Mouse (Mus musculus) urinary bladder, postnatal 4 days (tissue): ENCODE measurements at regions not wholly inside any gene's neighbourhood (a gene's known extent, or its start where the extent isn't known, plus 50 kb on each side); places are given as distances from the start of the nearest gene placed in this dataset.
A peak's percentile ranks its signal among the peaks of the same experiment; 100 is the strongest.

Source experiments
- DNase-seq, 2 experiments: peaks; one replicate each; pipeline ENCODE4 v3.0.0; 2021 to 2022; ENCODE audit warnings: low spot score in 2 of 2

DNA sequence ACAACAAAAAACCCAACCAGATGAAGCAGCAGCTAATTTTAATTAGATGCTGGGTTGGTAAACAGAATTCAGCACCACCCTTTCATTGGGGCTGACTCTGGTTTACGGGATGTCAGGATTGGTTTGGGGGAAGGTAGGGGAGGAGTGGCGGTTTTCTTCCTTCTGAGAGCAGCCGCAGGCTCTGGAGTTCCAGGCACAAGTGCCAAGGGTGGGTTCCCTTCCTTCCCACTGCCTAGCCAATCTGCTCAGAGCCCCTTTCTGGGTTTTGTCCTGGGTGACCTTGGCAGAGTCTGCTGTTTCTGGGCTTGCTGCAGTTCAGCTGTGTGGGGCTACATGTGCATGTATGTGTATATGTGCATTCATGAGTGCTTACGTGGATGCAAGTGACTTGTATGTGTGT lies 260.5 kb upstream of the Gm4791 start:
- DNase-seq = no peak

DNA sequence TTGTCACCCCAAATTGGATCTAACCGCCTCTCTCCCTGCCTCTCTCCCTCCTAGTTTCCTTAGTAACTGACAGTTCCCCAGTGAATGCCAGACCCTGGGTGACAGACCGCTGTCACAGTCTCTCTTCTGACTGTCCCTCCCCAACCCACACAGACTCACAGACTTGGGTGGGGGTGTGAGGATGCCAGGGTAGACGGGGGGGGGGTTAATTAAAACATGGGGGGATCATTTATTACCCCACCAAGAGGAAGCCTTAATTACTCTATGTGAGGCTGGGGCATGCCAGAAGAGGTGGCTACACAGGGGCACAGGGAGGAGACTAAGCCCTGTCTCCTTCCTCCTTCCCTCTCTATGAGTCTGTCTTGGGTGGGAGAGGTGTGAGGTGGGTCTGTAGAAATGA lies 261.1 kb upstream of the Gm4791 start:
- no peak for DNase-seq

- DNase-seq = no peak
Measured at GRCm38 (mm10) chr9:46736232-46736631, 262.3 kb upstream of the Gm4791 start.

DNA sequence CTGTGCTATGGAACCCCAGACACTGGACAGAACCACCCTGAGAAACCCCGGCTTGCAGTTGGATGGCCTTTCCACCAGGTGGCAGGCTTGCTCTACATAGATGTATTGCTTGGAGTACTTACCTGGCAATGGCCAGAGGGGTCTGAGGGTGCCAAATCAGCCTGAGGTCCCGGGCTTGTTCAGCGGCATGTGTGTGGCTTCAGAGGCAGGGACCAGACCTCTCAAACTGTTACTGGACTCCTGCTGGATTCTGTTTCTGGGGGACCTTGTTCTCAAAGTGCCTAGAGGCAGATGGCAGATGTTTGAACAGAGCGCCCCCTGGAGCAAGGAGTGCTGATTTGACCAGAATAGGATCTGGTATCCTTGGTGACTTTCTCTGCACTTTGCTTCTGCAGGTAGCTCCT lies 262.9 kb upstream of the Gm4791 start:
- peak; percentile 71 to 86 for DNase-seq

DNA sequence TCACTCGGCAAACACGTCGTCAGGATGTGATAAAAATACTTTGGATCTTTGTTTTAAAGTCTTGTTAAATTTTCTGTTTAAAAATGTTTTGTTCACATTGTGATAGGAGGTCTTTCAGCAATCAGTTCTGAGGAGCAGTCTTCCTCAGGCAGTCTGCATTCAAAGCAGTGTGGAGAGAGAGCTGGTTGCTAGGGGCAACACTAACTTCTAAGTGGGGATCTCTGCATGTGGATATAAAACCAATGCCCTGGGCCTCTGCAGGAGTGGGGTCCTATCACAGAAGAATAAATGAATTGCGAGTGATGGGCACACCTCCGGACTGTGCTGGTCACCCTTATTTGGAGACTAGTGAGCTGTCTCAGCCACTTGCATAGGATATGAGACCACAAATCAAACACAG lies 270.1 kb upstream of the Gm4791 start:
- DNase-seq = no peak

DNA sequence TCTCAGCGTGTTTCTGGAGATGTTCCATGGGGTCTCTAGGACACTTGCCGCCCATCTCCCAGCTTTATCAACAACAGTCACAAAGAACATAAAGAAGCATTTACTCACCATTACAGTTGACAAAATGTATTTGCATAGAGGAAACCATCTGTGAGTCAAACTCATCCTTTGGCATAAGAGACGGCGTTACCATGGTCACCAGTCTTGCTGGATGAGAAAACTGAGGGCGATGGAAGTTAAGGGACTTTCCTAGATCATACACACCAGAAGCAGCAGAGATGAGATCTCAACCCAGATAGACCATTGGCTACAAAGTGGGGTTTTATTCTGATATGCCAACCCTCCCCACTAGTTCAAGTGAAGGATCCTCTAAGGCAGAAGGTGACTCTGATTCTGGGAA lies 274.3 kb upstream of the Gm4791 start:
- no peak for DNase-seq

DNA sequence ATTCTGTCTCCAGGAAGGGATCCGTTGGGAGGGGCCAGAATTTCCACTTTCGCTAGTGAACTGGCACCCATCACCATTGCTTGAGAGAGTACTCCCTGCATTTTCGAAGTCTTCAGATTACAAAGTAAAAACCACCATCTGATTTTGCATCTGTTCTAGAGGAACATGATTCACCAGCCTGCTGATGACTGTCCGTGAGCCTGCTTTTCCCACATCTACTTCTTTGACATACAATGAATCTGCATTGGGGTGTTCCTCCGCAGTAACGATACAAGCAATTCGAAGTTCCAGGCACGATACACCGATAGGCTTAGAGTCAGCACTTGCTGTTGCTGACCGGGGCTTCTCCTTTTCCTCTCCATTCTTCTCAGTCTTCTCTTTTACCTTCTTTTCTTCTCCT lies 285.1 kb upstream of the Gm4791 start:
- no peak for DNase-seq

GRCm38 (mm10) chr9:46704151-46704905 lies 294.2 kb upstream of the Gm4791 start:
- DNase-seq = no peak

DNA sequence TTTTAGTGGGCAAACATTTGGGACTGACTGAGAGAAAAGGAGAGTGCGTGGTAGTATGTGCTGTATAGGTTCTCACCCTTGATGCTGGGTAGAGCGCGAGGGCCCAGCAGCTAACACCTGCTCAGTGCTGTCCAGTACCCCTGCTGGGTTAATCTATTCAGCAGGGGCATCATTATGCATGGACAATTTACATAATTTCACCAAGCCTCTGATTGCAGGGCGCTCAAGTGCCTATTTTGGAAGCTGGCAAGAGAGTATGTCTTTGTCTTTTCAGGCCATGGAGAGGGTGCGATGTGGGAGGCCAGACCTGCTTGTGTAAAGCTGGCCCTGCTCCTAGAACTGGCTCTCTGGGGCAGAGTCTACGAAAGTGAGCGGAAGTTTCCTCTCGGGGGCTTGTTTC lies 294.9 kb upstream of the Gm4791 start:
- no peak for DNase-seq

- no peak for DNase-seq
Measured at GRCm38 (mm10) chr9:46702901-46703636, 295.5 kb upstream of the Gm4791 start.

- DNase-seq = no peak
Measured at GRCm38 (mm10) chr9:46702053-46702900, 296.3 kb upstream of the Gm4791 start.

DNA sequence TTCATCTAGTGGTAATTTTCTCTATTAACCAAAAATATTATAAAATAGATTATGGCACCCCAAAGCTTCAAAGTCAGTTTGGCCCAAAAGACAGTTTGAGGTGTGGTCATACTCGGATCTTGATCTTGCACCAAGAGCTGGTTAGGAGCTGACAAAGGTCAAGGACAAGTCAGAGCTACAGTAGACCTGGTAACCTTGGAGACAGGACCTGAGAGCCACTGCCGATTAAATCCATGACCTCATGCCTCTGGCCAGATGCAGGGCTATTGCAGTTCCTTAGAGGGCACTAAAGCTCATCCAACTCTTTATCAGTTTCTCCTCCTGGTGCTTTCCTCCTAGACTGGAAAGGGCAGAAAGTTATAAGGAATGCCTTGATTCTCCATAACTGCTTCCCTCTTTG lies 302.4 kb upstream of the Gm4791 start:
- DNase-seq = no peak

DNA sequence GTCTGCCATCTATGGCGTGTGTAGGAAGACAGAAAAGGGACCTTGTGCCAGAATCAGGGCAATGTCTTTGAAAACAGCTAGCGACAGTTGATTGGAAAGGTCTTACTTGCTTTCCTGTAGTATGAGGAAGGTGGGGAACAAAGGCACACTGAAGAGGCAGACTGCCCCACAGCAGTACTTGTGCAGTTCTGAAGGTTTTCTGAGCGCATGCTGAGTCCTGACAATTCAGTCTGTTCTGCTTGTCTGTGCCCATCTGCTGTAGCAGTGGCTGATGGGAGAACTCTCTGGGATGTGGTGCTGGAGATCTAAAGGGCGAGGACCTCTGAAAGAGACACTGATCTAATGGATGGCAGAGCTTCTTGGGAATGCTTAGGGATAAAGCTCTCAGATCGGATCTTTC lies 309.2 kb upstream of the Gm4791 start:
- no peak for DNase-seq

DNA sequence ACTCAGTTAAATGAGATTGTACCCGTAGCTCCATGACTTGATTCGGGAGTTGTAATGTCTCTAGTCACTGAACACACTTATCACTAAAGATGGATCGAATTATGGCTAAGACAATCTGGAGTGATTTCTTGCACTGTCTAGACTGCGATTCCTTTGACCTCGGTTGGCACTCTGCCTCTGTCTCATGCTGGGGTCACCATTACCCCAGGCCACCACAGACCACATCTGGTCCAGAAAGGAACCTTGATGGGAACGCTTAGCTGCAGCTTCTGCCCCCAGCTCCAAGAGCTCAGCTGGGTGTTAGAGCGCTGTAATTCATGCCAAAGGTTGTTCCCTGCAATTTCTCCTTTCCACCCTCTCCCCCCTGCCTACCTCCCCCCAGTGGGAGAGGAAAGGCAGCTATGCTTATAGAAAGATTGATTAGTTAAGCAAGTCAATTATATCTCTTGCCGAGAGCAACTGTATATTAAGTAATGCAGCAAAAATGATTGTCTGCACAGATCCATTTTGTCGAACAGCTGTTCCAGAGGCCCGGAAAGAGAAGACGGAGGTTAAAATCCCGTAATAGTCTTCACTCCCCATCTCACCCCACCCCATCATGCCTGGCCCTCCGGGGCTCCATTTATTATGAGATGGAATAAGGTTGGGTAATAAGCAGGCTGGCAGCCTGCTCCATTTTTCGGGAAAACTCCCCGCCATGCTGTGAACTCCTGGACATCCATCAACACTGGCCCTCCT lies 314.3 kb upstream of the Gm4791 start:
- DNase-seq = no peak

GRCm38 (mm10) chr9:46672050-46672449 lies 326.5 kb upstream of the Gm4791 start:
- no peak for DNase-seq

GRCm38 (mm10) chr9:46654422-46654821 lies 334.6 kb upstream of the 4931429L15Rik start:
- DNase-seq = no peak

GRCm38 (mm10) chr9:46647238-46647922 lies 327.6 kb upstream of the 4931429L15Rik start:
- DNase-seq = no peak

DNA sequence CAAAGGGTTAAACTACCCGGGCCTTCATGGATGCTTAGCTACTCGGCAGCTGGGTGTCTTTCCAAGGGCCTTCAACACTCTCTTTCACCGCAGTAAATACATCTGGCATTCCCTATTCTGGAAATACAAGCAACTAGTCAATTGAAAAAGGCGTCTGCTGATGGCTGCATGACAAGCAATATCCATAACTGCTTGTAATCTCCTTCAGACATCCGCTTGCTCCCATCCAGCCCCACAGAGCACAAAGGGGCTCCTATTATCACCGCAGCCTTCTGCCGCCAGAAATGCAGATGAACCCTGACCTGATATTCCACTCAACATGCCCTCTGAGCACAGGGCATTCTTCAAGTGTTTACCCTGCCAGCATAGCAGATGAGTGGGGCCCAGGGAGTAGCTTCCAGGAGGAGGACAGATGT lies 325.7 kb upstream of the 4931429L15Rik start:
- no peak for DNase-seq

DNA sequence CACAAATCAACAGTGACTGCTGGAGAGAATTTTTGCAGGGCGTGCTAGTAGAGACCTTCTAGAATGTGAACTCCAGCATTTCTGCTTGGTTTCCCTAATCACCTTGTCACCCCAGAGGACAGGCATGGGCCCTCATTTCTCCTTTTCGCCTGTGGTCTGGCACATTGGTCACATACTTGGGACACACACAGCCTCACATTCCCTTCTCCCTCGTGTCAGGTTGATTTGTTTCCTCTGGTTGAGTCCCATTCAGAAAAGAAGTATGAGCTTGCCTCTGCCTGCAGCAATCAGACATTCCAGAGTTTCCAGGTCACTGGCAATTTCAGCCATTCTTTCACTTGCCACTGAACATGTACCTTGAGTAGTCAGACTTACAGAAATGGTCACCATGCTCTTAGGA lies 323.8 kb upstream of the 4931429L15Rik start:
- DNase-seq = no peak

GRCm38 (mm10) chr9:46642696-46643095 lies 322.9 kb upstream of the 4931429L15Rik start:
- peak in 1 of 2 experiments; percentile 70 for DNase-seq
